Comparison of ENCODE assay signal across 20 mouse cellular contexts in genomic region chr7:126121533-126121932, GRCm38 (mm10). TPM values are rescaled to one million over a fixed set of nuclear protein-coding genes. Genes with fewer than 3 reads are reported as not detected.
A peak's percentile ranks its signal among the peaks of the same experiment; 100 is the strongest.
DNase-seq lines count a peak whose midpoint lies in the region; ATAC-seq lines count a peak whose summit lies in the region.
"Had no signal": no experiment of that assay in that cellular context is flagged by ENCODE, and none has a peak within 500 bp of the region (broad histone marks: within the 10 kb centered on the region; RNA-seq: fewer than 3 reads in every experiment).

No protein-coding gene starts in this region.

- H3K4me1 ChIP-seq in heart, embryonic 14.5 days (ENCODE audit: control insufficient read depth in 2 of 2, insufficient read depth in 2 of 2, low read length in 2 of 2) = peaks cover 13 to 33% of the 10 kb centered on the region in 2 experiments
- no peaks in the 10 kb centered on the region for H3K4me1 ChIP-seq in embryonic facial prominence, embryonic 15.5 days
- H3K4me1 ChIP-seq in forebrain, embryonic 10.5 days = no peaks in the 10 kb centered on the region

- H3K27ac ChIP-seq in heart, embryonic 14.5 days (replicated peaks in 1 of 2; ENCODE audit: control insufficient read depth in 1 of 2, insufficient read depth in 1 of 2, low read depth in 2 of 2, low read length in 2 of 2) = peak overlapping the region; percentile 69 to 72
- no peak overlapping the region for H3K27ac ChIP-seq in embryonic facial prominence, embryonic 15.5 days (replicated peaks)
- H3K27ac ChIP-seq in forebrain, embryonic 10.5 days = no peak overlapping the region
- H3K27ac ChIP-seq: layer of hippocampus, adult 2 months; left cerebral cortex, adult 2 months had no signal

- ATAC-seq in heart, embryonic 14.5 days (ENCODE audit: insufficient number of reproducible peaks, insufficient read depth, low FRiP score, low read depth) = 0 out of 2 replicates have a peak, but pooled peaks have one; percentile 39
- ATAC-seq in embryonic facial prominence, embryonic 15.5 days (ENCODE audit: insufficient number of reproducible peaks, low FRiP score, low TSS enrichment, low read depth) = 0 out of 2 replicates have a peak, but pooled peaks have one; percentile 34
- ATAC-seq: hindbrain, embryonic 16.5 days had no signal

- no peak overlapping the region for H3K4me2 ChIP-seq in heart, embryonic 14.5 days (ENCODE audit: low read length)
- no peak overlapping the region for H3K4me2 ChIP-seq in embryonic facial prominence, embryonic 15.5 days (replicated peaks)
- H3K4me2 ChIP-seq: liver, embryonic 11.5 days had no signal

- DNase-seq in heart, postnatal 10 days = no peak
- DNase-seq in kidney, postnatal 10 days = peak; percentile 64
- no peak for DNase-seq in kidney, adult 18-20 months
- DNase-seq in lung, postnatal 10 days = peak; percentile 70
- DNase-seq in cerebellum, adult 9-10 months = no peak
- DNase-seq in forebrain, embryonic 10.5 days (ENCODE audit: extremely low spot score, low spot score) = no peak
- DNase-seq: adrenal gland, postnatal 10 days; B cell, adult 2 months; cerebellum, postnatal 10 days; right cerebral cortex, adult 18-20 months; thymus, postnatal 14 days had no signal

- peaks cover 67% of the 10 kb centered on the region for H3K36me3 ChIP-seq in heart, embryonic 14.5 days (ENCODE audit: control insufficient read depth, insufficient read depth, low read length)
- peaks cover 60% of the 10 kb centered on the region for H3K36me3 ChIP-seq in embryonic facial prominence, embryonic 15.5 days
- peaks cover 94% of the 10 kb centered on the region for H3K36me3 ChIP-seq in forebrain, embryonic 10.5 days (replicated peaks)

- H3K9ac ChIP-seq in heart, embryonic 14.5 days (ENCODE audit: low read length) = no peak overlapping the region
- H3K9ac ChIP-seq in embryonic facial prominence, embryonic 15.5 days = no peak overlapping the region

- H3K4me3 ChIP-seq in heart, embryonic 14.5 days (ENCODE audit: control insufficient read depth in 1 of 2, insufficient read depth in 1 of 2, low read depth in 1 of 2, low read length in 2 of 2) = no peak overlapping the region
- no peak overlapping the region for H3K4me3 ChIP-seq in embryonic facial prominence, embryonic 15.5 days (replicated peaks)
- H3K4me3 ChIP-seq in forebrain, embryonic 10.5 days = no peak overlapping the region
- H3K4me3 ChIP-seq: layer of hippocampus, adult 2 months; left cerebral cortex, adult 2 months had no signal

- intact Hi-C loops in heart, postnatal 10 days (cut with DNase I) = no loop called here

- no peaks in the 10 kb centered on the region for H3K9me3 ChIP-seq in heart, embryonic 14.5 days (ENCODE audit: control insufficient read depth, low read length)
- no peaks in the 10 kb centered on the region for H3K9me3 ChIP-seq in embryonic facial prominence, embryonic 15.5 days (replicated peaks)
- H3K9me3 ChIP-seq in forebrain, embryonic 10.5 days = no peaks in the 10 kb centered on the region

- 36% methylated on average over 4 of the region's 4 CpGs for WGBS in heart, embryonic 14.5 days
- 83% methylated on average over 4 of the region's 4 CpGs for WGBS in embryonic facial prominence, embryonic 15.5 days
- 90% methylated on average over 4 of the region's 4 CpGs for WGBS in forebrain, embryonic 10.5 days

- H3K27me3 ChIP-seq in heart, embryonic 14.5 days (ENCODE audit: control insufficient read depth, insufficient read depth, low read length) = no peaks in the 10 kb centered on the region
- H3K27me3 ChIP-seq in embryonic facial prominence, embryonic 15.5 days = no peaks in the 10 kb centered on the region
- H3K27me3 ChIP-seq in forebrain, embryonic 10.5 days (ENCODE audit: poor library complexity, severe bottlenecking) = no peaks in the 10 kb centered on the region

RNA-seq across cellular contexts. Expression of gene Gsg1l, which starts 39.3 kb away (rescaled TPM):
- polyA plus RNA-seq in heart, embryonic 14.5 days (2014; fragmentation: Nextera tagmentation; extraction: Ambion mirVana) = 10.1 and 10.5 TPM in 2 replicates
- total RNA-seq in heart, postnatal 10 days (2021) = 10 to 100 TPM; 12.1 to 13.3 TPM
- polyA plus RNA-seq in embryonic facial prominence, embryonic 15.5 days (2015; fragmentation: Nextera tagmentation; extraction: Ambion mirVana) = 2.6 and 2.7 TPM in 2 replicates
- 0.10 and 0.11 TPM in 2 replicates for polyA plus RNA-seq in forebrain, embryonic 10.5 days (2016; fragmentation: Nextera tagmentation; extraction: Ambion mirVana)
- total RNA-seq: granulocyte monocyte progenitor cell, adult 5-6 weeks; megakaryocyte-erythroid progenitor cell, adult 5-6 weeks; monocyte, adult 5-6 weeks had no signal

Comparison
In these comparisons a context has a peak if more than half of its experiments do, and no peak if none do; other contexts are left out.
1. DNase-seq: peak in kidney, postnatal 10 days (single experiment) and lung, postnatal 10 days (single experiment); none in heart, postnatal 10 days (0 of 2), kidney, adult 18-20 months (single experiment), cerebellum, adult 9-10 months (single experiment) and forebrain, embryonic 10.5 days (single experiment).
2. H3K27ac ChIP-seq: peak in heart, embryonic 14.5 days (2 of 2); none in embryonic facial prominence, embryonic 15.5 days (single experiment) and forebrain, embryonic 10.5 days (single experiment).